ENCODE assay signal across 9 mouse cellular contexts in the genomic region with DNA sequence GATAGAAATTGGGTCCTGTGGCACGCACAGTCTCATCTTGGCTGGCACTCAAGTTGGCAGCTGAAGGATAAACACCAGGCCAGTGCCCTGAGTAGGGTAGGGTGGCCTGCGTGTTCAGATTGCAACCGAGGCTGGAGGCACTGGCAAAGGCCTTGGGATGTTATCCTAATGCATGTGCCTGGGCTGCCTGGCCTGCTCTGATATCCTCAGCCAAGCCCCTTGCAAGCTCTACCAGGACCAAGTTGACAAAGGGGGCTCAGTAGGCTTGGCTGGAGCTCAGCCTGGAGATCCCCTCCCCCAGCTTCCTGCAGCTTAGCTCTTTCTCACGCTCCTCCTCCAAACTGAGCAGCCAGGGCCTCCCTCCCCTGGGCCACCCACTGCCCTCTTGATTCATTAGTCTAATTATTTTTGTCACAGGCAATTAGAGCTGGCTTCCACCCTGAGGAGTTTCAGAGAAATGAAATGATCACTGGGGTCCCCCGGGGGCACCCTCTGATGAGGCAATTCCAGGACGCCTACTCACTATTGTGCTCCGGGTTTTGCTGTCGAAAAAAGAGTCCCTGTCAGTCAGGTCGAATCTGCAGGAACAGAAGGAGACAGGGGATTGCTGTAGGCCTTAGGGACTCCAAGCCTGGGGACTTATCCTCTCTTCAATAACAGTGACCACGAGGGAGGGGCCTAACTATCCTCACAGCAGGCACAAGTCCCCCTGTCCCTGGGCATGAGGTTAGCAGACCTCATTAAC.
DNase-seq lines count a peak whose midpoint lies in the region; ATAC-seq and TF ChIP-seq lines count a peak whose summit lies in the region.
"Had no signal": no experiment of that assay in that cellular context is flagged by ENCODE, and none has a peak within 500 bp of the region (broad histone marks: within the 10 kb centered on the region; RNA-seq: fewer than 3 reads in every experiment).

No protein-coding gene starts in this region.

- WGBS in intestine, embryonic 16.5 days = 30% methylated on average over 10 of the region's 10 CpGs

- peak; percentile 87 for ATAC-seq in intestine, embryonic 16.5 days

- intact Hi-C loops in left cerebral cortex, adult 2 months (cut with DNase I) = no loop called here

- H3K9ac ChIP-seq in intestine, embryonic 16.5 days (ENCODE audit: low read depth, low read length) = 0 out of 2 replicates have a peak overlapping the region, but pooled peaks have one; percentile 1

- no peaks in the 10 kb centered on the region for H3K36me3 ChIP-seq in intestine, embryonic 16.5 days (ENCODE audit: control insufficient read depth, insufficient read depth, low read length)

- H3K27ac ChIP-seq in intestine, embryonic 16.5 days (ENCODE audit: low read length) = peak overlapping the region; percentile 40; the same call in 1 of the 2 replicates
- no peak overlapping the region for H3K27ac ChIP-seq in left cerebral cortex, adult 2 months

- H3K27me3 ChIP-seq in intestine, embryonic 16.5 days (replicated peaks; ENCODE audit: control insufficient read depth, insufficient read depth, low read length) = no peaks in the 10 kb centered on the region

- H3K4me3 ChIP-seq in intestine, embryonic 16.5 days (ENCODE audit: low read length) = no peak overlapping the region
- no peak overlapping the region for H3K4me3 ChIP-seq in left cerebral cortex, adult 2 months
- H3K4me3 ChIP-seq: megakaryocyte, embryonic 14.5 days had no signal

- H3K4me2 ChIP-seq in intestine, embryonic 16.5 days (ENCODE audit: low read depth, low read length) = no peak overlapping the region

- peaks cover 2% of the 10 kb centered on the region; the same call in 1 of the 2 replicates for H3K9me3 ChIP-seq in intestine, embryonic 16.5 days (ENCODE audit: control insufficient read depth, low read length)

- H3K4me1 ChIP-seq in intestine, embryonic 16.5 days (ENCODE audit: control insufficient read depth, insufficient read depth, low read length) = peaks cover 12% of the 10 kb centered on the region
- H3K4me1 ChIP-seq: megakaryocyte, embryonic 14.5 days had no signal

- DNase-seq in adrenal gland, postnatal 25 days = peak; percentile 48
- peak; percentile 29 to 70 for DNase-seq in cerebellum, postnatal 4 days (ENCODE audit: low spot score in 2 of 2)
- peak; percentile 34 for DNase-seq in gastrocnemius, postnatal 25 days
- DNase-seq in left cerebral cortex, adult 2 months (ENCODE audit: extremely low spot score in 1 of 2, low spot score in 2 of 2) = peak; percentile 28 to 63
- peak; percentile 69 for DNase-seq in mesoderm, embryonic 11.5 days (ENCODE audit: low read depth, low spot score)
- peak; percentile 15 for DNase-seq in skeletal muscle tissue, adult 2 months (ENCODE audit: low read depth, low spot score)
- DNase-seq in urinary bladder, postnatal 4 days (ENCODE audit: low spot score in 2 of 2) = no peak

- no peak for TF ChIP-seq CTCF in left cerebral cortex, adult 2 months (IDR thresholded peaks at IDR 0.05)

Comparison
In these comparisons a context has a peak if more than half of its experiments do, and no peak if none do; other contexts are left out.
1. DNase-seq: peak in adrenal gland, postnatal 25 days (single experiment), cerebellum, postnatal 4 days (2 of 2), gastrocnemius, postnatal 25 days (single experiment), left cerebral cortex, adult 2 months (2 of 2), mesoderm, embryonic 11.5 days (single experiment) and skeletal muscle tissue, adult 2 months (single experiment); none in urinary bladder, postnatal 4 days (0 of 2).